Mouse (Mus musculus) kidney, postnatal 25 days (tissue): ENCODE results near the gene Npas1.
A peak's percentile ranks its signal among the peaks of the same experiment; 100 is the strongest.

ENCODE experiments used
- DNase-seq, 2 experiments: peaks; one replicate each; pipeline ENCODE4 v3.0.0; 2021; ENCODE audit warnings: mixed read lengths in 2 of 2

Gene Npas1

GRCm38 (mm10) chr7:16477628-16478027, at the start of gene Npas1:
TSS of gene Npas1 (minus strand) at chr7:16477728.
- DNase-seq = no peak

- no peak for DNase-seq
Observed at GRCm38 (mm10) chr7:16525995-16526394, 48.5 kb upstream of the Npas1 start.

- no peak for DNase-seq
Observed at GRCm38 (mm10) chr7:16525448-16525847, 47.9 kb upstream of the Npas1 start.

- DNase-seq = peak in 1 of 2 experiments; percentile 35
Observed at GRCm38 (mm10) chr7:16524308-16524707, 46.8 kb upstream of the Npas1 start.

- DNase-seq = no peak
Observed at GRCm38 (mm10) chr7:16519310-16519709, 41.8 kb upstream of the Npas1 start.

GRCm38 (mm10) chr7:16517198-16517597, 39.7 kb upstream of the Npas1 start:
- DNase-seq = no peak

GRCm38 (mm10) chr7:16507284-16507683, 29.8 kb upstream of the Npas1 start:
- peak; percentile 76 to 85 for DNase-seq

GRCm38 (mm10) chr7:16505226-16505593, 27.7 kb upstream of the Npas1 start:
- DNase-seq = no peak

GRCm38 (mm10) chr7:16504573-16505225, 27.2 kb upstream of the Npas1 start:
- peak; percentile 33 to 42 for DNase-seq

GRCm38 (mm10) chr7:16501571-16501970, 24.0 kb upstream of the Npas1 start:
- DNase-seq = no peak

GRCm38 (mm10) chr7:16499671-16500104, 22.2 kb upstream of the Npas1 start:
- no peak for DNase-seq

- DNase-seq = no peak
Observed at GRCm38 (mm10) chr7:16496260-16496659, 18.7 kb upstream of the Npas1 start.

GRCm38 (mm10) chr7:16493361-16493760, 15.8 kb upstream of the Npas1 start:
- DNase-seq = peak; percentile 53 to 62

GRCm38 (mm10) chr7:16492211-16492610, 14.7 kb upstream of the Npas1 start:
- DNase-seq = no peak

- peak; percentile 71 to 77 for DNase-seq
Observed at GRCm38 (mm10) chr7:16491759-16492158, 14.2 kb upstream of the Npas1 start.

- DNase-seq = peak; percentile 54 to 56
Observed at GRCm38 (mm10) chr7:16489948-16490347, 12.4 kb upstream of the Npas1 start.

GRCm38 (mm10) chr7:16488816-16489215, 11.3 kb upstream of the Npas1 start:
- no peak for DNase-seq

GRCm38 (mm10) chr7:16476600-16476989, 933 bp downstream of the Npas1 start:
- DNase-seq = no peak

GRCm38 (mm10) chr7:16475764-16476599, 1.5 kb downstream of the Npas1 start:
- DNase-seq = no peak

- DNase-seq = no peak
Observed at GRCm38 (mm10) chr7:16475321-16475720, 2.2 kb downstream of the Npas1 start.

GRCm38 (mm10) chr7:16474445-16474844, 3.1 kb downstream of the Npas1 start:
- DNase-seq = peak in 1 of 2 experiments; percentile 19

- no peak for DNase-seq
Observed at GRCm38 (mm10) chr7:16473847-16474246, 3.7 kb downstream of the Npas1 start.

- no peak for DNase-seq
Observed at GRCm38 (mm10) chr7:16472116-16472709, 5.3 kb downstream of the Npas1 start.

GRCm38 (mm10) chr7:16471549-16471948, 6.0 kb downstream of the Npas1 start:
- DNase-seq = peak in 1 of 2 experiments; percentile 37
